Mouse (Mus musculus): Measurements from ENCODE around the gene Vmn1r86.
"Not testable (repeated sequence)": the region's sequence is repeated elsewhere in the genome, so short reads cannot be mapped to it uniquely, and the experiment has no call there.

Gene Vmn1r86

DNA sequence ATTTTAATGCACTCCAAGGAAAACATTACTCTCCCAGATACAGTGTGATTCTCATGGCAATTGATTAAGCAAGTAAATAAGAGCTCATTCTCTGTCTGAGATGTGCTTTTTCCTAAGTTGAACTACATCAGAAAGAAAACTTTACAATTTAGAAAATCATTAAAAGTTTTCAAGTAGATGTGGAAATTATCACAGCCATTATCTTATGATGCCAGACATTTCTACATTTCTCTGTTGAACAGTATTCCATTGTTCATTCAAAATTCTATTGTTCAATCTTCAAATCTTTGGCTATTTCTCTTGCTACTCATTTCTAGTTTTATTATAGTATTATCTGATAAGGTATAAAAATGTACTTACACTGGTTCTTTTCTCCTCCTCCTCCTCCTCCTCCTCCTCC, at the start of gene Vmn1r86:
TSS of gene Vmn1r86 (minus strand) at position 101 of the 400 bp plus-strand sequence.
- no peak for DNase-seq

DNA sequence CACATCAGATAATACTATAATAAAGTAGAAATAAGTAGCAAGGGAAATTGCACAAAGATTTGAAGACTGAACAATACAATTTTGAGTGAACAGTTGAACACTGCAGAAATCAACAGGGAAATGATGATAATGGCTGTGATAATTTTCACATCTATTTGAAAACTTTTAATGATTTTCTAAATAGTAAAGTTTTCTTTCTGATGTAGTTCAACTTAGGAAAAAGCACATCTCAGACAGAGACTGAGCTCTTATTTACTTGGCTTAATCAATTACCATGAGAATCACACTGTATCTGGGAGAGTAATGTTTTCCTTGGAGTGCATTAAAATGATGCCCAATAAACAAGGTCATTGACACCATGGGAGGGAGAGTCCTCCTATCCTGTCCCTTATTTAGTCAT, 39.6 kb upstream of the Vmn1r86 start, which contains the start of gene Vmn1r88:
TSS of gene Vmn1r88 (plus strand) at position 301 of the 400 bp plus-strand sequence.
- DNase-seq = no peak

GRCm38 (mm10) chr7:13140057-13140456, 20.3 kb upstream of the Vmn1r86 start, which contains the start of gene Vmn1r87:
TSS of gene Vmn1r87 (minus strand) at chr7:13140157.
- no peak for DNase-seq

DNA sequence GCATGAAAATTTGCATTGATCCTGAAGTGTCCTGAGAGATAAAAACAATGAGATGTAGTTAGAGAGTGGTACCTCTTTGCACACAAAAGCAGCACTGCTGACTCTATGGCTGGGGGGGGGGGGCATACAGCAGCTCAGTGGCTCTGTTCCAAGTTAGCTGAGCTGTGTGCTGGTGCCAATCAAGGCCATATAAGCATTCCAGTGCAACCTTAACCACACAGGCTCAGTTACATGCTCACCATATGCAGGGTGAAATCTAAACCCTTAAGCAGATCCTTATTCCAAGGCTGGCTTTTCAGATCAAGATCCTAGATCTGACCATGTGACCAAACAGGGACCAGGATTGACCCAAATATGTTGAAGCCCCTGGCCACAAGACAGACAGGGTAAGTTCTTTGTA, 17.6 kb upstream of the Vmn1r86 start:
- DNase-seq = no peak

- DNase-seq = no peak
Measured at GRCm38 (mm10) chr7:13131856-13132255, 12.1 kb upstream of the Vmn1r86 start.

DNA sequence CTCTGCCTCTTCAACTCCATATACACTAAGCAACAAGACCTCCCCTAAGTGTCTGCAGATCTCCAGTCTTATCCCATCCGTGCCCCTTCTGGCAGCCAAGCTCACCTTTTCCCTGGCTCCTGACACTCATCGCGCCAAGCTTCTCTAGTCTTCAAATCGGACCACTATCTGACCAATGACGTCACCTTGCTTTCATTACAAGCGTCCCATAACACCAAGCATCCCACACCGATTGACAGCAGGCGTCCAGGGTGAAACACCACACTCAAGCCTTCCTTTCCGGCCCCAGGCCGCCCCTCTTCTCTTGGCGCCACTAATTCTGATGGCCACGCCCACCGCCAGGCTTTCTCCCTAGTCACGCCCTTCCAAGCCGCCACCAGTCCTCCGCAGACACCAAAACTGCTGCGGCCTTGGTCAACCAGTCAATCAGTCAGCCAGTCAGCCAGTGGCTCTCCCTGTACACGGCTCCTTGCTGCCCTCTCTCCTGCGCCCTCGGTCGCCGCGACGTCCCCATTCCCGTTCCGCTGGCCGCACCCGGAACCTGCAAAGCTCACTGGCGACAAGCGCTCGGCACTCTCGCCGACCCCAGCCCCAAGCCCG, 3.9 kb upstream of the Vmn1r86 start:
- DNase-seq = peak; percentile 0 to 2

DNA sequence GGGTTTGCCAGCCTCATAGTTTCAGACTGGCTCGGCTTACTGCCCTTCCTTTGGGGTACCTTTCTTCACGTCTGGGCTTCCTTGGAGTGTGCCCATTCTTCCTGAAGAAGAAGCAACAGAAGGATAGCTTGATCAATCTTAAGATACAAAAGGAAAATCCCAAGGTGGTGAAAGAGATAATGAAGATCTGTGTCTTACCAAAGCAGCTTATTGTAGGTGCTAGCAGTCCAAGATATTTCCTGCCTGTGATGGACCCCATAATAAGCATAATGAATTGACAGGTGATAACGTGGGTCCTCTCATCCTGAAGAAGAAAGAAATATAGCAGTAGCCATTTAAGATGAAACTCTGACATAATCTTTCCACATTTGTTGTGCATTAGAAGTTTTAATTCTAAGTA, 24.6 kb downstream of the Vmn1r86 start, which contains the start of gene Vmn1r85:
TSS of gene Vmn1r85 (minus strand) at position 101 of the 400 bp plus-strand sequence.
- no peak for DNase-seq

DNA sequence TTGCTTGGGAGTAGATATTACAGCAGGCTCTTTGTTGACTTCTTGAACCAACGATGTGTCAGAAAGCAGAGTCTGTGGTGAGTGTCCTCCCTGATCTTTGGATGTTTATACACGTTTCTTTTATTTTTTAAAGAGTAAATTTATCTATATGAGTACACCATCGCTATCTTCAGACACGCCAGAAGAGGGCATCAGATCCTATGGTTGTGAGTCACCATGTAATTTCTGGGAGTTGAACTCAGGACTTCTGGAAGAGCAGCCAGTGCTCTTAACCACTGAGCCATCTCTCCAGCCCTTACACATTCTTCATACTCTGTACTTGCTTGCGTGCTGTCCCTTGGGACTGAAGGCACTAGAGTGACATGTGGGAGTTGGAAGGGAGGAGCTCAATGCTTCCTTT, 47.4 kb downstream of the Vmn1r86 start:
- no peak for DNase-seq

DNA sequence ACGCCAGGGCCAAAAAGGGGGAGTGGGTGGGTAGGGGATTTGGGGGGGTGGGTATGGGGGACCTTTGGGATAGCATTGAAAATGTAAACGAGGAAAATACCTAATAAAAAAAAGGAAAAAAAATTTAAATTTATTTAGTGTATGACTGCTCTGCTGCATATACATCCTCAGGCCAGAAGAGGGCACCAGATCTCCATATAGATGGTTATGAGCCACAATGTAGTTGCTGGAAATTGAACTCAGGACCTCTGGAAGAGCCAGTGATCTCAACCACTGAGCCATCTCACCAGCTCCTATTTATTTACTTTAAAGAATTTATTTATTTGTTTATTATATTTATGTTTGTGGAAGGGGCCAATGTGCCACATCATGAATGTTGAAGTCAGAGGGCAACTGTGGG, 56.3 kb downstream of the Vmn1r86 start:
- DNase-seq = not testable (repeated sequence)

DNA sequence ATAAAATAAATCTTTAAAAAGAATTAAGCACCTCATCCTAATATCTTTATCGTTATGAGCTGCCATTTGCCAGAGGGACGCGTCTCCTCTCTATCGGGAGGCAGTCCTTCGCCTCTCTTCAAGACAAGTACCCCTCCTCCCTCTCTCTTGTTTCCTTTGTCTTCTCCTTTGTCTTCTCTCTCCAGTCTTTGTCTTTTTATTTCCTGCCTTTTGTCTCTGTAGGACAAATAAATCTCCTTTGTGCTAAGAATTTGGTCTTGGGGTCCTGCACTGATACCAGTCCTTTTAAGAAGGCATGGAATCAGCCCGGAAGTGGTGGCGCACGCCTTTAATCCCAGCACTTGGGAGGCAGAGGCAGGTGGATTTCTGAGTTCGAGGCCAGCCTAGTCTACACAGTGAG, 60.2 kb downstream of the Vmn1r86 start:
- no peak for DNase-seq

- DNase-seq = no peak
Measured at GRCm38 (mm10) chr7:13056913-13057700, 62.6 kb downstream of the Vmn1r86 start.

DNA sequence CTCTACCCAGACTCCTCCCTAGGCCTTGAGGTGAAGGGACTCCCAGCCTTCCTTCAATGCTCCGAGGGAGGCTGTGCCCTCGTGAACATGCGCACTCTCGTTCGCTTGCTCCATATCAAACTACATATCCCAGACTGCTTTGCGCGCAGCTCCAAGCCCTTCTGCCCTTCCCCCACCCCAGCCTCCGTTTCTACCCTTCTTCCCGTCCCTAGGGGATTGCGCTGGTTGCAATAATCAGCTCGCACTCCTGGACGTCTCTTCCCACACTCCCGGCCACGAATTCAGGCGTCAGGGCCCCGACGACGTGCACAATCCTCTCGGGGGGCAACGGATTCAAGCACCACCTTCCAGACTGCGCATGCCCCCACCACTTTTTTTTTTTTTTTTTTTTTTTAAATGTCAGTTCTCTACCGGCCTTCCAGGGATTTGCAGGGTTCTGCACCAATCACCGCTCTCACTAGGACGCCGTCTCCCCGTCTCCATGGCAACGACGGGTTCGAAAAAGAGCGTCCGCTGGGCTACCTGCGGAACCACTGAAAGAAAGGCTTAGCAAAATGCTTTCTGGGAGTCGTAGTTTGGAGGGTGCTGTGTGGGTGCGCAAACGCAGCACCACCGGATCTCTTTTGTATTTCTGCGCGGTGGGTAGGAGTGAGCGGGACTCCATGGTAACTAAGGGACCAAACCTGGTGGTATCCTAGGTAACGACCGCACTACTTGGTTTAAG, 65.3 kb downstream of the Vmn1r86 start, which contains the start of gene Mzf1:
TSS of gene Mzf1 (minus strand) at position 478 of the 724 bp plus-strand sequence.
- peak; percentile 95 to 96 for DNase-seq

DNA sequence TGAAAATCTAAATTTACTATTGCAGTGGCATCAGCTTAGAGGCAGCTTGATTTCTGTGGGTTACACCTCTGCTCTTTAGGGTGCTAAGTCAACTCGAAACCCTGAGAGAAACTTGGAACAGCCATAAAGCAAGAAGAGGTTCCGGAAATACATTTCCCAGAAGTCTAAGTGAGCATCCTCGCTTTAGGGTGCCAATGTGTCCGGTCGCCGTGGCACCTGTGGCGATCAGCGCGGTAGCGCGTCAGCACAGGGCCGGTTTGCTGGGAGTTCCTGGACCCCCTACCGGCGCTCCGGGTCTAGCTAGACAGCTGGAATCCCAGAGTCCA, 65.8 kb downstream of the Vmn1r86 start:
- no peak for DNase-seq

GRCm38 (mm10) chr7:13053501-13053900, 66.2 kb downstream of the Vmn1r86 start:
- no peak for DNase-seq

DNA sequence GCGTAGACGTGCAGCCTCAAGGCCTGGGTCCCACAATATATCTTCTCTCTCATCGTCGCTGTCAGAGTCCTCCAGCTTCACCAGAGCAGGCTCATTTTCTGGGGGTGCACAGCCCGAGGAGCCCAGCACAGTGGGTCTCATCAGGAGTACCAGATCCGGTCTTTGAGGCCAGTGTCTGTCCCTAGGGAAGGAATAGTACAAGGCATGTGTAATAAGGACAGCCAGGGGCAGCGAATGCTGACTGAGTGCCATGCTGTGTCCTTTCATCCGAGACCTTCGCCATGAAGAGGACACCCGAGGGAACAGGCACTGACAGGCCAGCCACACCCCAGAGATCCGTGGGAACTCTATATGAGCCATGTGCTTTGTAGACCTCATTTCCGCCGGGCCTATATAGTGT, 66.7 kb downstream of the Vmn1r86 start:
- DNase-seq = no peak

Measured in kidney, adult 8-10 months (tissue).